Mouse (Mus musculus) heart, embryonic 12.5 days (tissue): ENCODE measurements around the gene Enoph1. TPM values are rescaled to one million over a fixed set of nuclear protein-coding genes. Genes with fewer than 3 reads are reported as not detected.
A peak's percentile ranks its signal among the peaks of the same experiment; 100 is the strongest.

ENCODE experiments used
- ATAC-seq: fragments of 200-750 bp; cut with Nextera tagmentation; 2 replicates; pipeline ENCODE4 v1.8.0; 2017; ENCODE audit warnings: moderate TSS enrichment, moderate library complexity; ENCODE audit not compliant: insufficient number of reproducible peaks, low FRiP score
- H3K27ac ChIP-seq: fragments of 300-500 bp; sonication (generic); 2 replicates; pipeline ENCODE4 v1.5.1; 2016; ENCODE audit warnings: mild to moderate bottlenecking, moderate library complexity; ENCODE audit not compliant: poor library complexity, severe bottlenecking
- H3K27me3 ChIP-seq: fragments of 300-500 bp; sonication (generic); replicated peaks from 2 replicates; pipeline ENCODE4 v1.6.1; 2016; ENCODE audit warnings: mild to moderate bottlenecking, moderate library complexity
- H3K36me3 ChIP-seq: fragments of 300-500 bp; sonication (generic); 2 replicates; pipeline ENCODE4 v1.6.1; 2016; ENCODE audit warnings: mild to moderate bottlenecking, moderate library complexity
- H3K4me1 ChIP-seq: fragments of 300-500 bp; sonication (generic); replicated peaks from 2 replicates; pipeline ENCODE4 v1.6.1; 2016; ENCODE audit warnings: mild to moderate bottlenecking
- H3K4me2 ChIP-seq: fragments of 300-500 bp; sonication (generic); 2 replicates; pipeline ENCODE4 v1.6.1; 2016; ENCODE audit warnings: mild to moderate bottlenecking, moderate library complexity
- H3K4me3 ChIP-seq: fragments of 300-500 bp; sonication (generic); 2 replicates; pipeline ENCODE4 v1.5.1; 2016; ENCODE audit warnings: mild to moderate bottlenecking
- H3K9ac ChIP-seq: fragments of 300-500 bp; sonication (generic); 2 replicates; pipeline ENCODE4 v1.6.1; 2016; ENCODE audit warnings: mild to moderate bottlenecking, moderate library complexity
- H3K9me3 ChIP-seq: fragments of 300-500 bp; sonication (generic); replicated peaks from 2 replicates; pipeline ENCODE4 v1.6.1; 2016; ENCODE audit warnings: mild to moderate bottlenecking, moderate library complexity
- WGBS: fragments of 180-500 bp; shearing (Covaris S2); methylation state at CpG from one replicate; pipeline ENCODE4 v1.1.7; 2016; 5-methylcytosine and 5-hydroxymethylcytosine counted together
- polyA plus RNA-seq: library from polyadenylated mRNA; unstranded; fragments of >200 nt; fragmentation: Nextera tagmentation; extraction: Ambion mirVana; gene quantifications from 2 replicates; pipeline ENCODE4 v1.2.1, GENCODE M21; 2016

Gene Enoph1
- polyA plus RNA-seq, 1 experiment from 2014 or later: 26.0 TPM

DNA sequence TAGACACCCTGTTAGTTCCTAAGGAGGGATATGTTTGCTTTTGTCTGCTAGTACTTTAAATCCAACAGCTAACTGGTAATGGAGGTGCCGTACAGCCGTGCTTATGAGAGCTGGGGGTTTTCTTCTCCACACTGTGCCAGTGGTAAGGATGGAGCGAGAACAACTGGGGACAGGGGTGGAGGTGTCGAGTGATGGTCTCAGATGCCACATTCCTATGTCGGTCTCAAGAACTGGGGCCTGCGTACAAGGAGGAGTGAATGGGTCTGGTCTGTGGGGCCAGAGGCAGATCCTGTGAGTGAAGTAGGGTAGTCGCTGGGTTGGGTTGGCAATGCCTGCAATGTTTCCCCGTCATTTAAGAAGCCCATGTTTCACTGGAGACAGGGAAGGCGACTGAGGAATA is 27.2 kb upstream of the Enoph1 start:
- peak; percentile 59; the same call in 1 of the 2 replicates for ATAC-seq
- Histone ChIP-seq H3K9me3 (no peaks in the 10 kb centered on the region), H3K4me1 (peaks cover 12% of the 10 kb centered on the region), H3K4me2 (peak overlapping the region; percentile 35; the same call in 1 of the 2 replicates), H3K36me3 (no peaks in the 10 kb centered on the region), H3K27me3 (no peaks in the 10 kb centered on the region), H3K9ac (no peak overlapping the region), H3K27ac (peak overlapping the region; percentile 67), H3K4me3 (no peak overlapping the region)
- WGBS: 40% methylated on average over 9 of the region's 9 CpGs

DNA sequence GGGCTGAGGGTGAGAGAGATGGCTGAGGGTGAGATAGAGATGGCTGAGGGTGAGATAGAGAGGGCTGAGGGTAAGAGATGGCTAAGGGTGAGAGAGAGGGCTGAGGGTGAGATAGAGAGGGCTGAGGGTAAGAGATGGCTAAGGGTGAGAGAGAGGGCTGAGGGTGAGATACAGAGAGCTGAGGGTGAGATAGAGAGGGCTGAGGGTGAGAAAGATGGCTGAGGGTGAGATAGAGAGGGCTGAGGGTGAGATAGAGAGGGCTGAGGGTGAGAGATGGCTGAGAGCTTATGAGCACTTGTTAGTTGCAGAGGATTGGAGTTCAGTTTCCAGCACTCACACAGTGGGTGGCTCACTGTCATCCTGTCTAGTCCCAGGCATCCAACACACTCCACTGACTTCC is 19.7 kb upstream of the Enoph1 start:
- H3K4me2 ChIP-seq: no peak overlapping the region
- H3K9ac ChIP-seq: no peak overlapping the region
- H3K27ac ChIP-seq: no peak overlapping the region
- no peaks in the 10 kb centered on the region for H3K27me3 ChIP-seq
- H3K9me3 ChIP-seq: peaks cover 5% of the 10 kb centered on the region; the same call in 1 of the 2 replicates
- H3K4me1 ChIP-seq: no peaks in the 10 kb centered on the region
- no peak for ATAC-seq
- no peaks in the 10 kb centered on the region for H3K36me3 ChIP-seq
- H3K4me3 ChIP-seq: no peak overlapping the region

DNA sequence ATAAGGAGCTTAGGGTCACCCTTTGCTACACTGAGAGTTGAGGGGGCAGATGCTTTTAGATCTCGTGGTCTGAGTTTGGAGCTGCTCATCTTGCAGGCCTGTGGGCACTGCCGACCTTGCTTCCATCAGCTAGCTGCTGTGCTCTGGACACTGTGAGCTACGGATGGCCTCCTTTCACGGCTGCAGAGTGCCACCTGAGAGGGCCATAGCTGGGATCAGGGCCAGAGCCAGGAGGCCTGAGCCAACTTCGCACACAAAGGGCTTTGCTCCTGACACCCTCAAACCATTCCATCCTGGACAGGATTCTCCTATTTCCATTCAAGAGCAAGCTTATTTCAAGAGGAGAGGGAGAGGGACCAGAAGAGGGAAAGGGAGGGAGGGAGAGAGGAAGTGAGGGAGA is 15.4 kb upstream of the Enoph1 start:
- H3K36me3 ChIP-seq: no peaks in the 10 kb centered on the region
- H3K9me3 ChIP-seq: peaks cover 5% of the 10 kb centered on the region; the same call in 1 of the 2 replicates
- H3K4me1 ChIP-seq: no peaks in the 10 kb centered on the region
- H3K4me2 ChIP-seq: no peak overlapping the region
- H3K27me3 ChIP-seq: no peaks in the 10 kb centered on the region
- H3K27ac ChIP-seq: no peak overlapping the region
- H3K4me3 ChIP-seq: no peak overlapping the region
- 69% methylated on average over 5 of the region's 5 CpGs for WGBS
- H3K9ac ChIP-seq: no peak overlapping the region
- ATAC-seq: no peak

DNA sequence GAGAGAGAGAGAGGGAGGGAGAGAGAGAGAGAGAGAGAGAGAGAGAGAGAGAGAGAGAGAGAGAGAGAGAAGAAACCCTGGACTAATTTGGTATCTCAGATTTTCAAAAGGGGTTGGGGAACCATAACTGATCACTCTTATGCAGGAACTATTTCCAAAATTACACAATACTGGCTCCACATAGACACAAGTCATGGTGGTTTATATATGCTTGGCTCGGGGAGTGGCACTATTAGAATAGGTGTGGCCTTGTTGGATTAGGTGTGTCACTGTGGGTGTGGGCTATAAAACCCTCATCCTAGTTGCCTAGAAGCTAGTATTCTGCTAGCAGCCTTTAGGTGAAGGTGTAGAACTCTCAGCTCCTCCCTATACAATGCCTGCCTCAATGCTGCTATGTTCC is 14.9 kb upstream of the Enoph1 start:
- Histone ChIP-seq H3K4me1 (peaks cover 1% of the 10 kb centered on the region), H3K4me3 (no peak overlapping the region), H3K4me2 (no peak overlapping the region), H3K9me3 (peaks cover 5% of the 10 kb centered on the region; the same call in 1 of the 2 replicates), H3K36me3 (no peaks in the 10 kb centered on the region), H3K27me3 (no peaks in the 10 kb centered on the region), H3K9ac (no peak overlapping the region), H3K27ac (no peak overlapping the region)
- no peak for ATAC-seq
- WGBS: 72% methylated on average over 1 of the region's 1 CpGs

DNA sequence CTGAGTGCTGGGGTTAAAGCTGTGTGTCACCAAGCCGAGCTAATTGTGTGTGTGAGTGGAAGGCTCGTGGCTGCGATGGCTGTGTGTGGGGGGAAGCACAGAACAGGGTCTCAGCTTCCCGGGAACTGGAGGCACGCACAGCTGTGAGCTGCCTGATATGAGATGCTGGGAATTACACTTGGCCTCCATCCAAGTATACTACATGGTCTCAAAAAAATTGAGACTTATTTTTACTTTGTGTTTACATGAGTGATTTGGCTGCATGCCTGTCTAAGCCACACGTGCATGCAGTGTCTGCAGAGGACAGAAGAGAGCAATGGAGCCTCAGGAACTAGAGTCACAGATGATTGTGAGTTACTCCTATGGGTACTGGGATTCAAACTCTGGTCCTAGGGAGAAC is 9.7 kb upstream of the Enoph1 start:
- Histone ChIP-seq H3K4me2 (peak overlapping the region; percentile 28; the same call in 1 of the 2 replicates), H3K27me3 (no peaks in the 10 kb centered on the region), H3K4me1 (peaks cover 32% of the 10 kb centered on the region), H3K9ac (no peak overlapping the region), H3K27ac (peak overlapping the region; percentile 62; the same call in 1 of the 2 replicates), H3K4me3 (no peak overlapping the region), H3K9me3 (no peaks in the 10 kb centered on the region), H3K36me3 (peaks cover 35% of the 10 kb centered on the region)
- WGBS: 8% methylated on average over 6 of the region's 6 CpGs
- ATAC-seq: peak; percentile 75

DNA sequence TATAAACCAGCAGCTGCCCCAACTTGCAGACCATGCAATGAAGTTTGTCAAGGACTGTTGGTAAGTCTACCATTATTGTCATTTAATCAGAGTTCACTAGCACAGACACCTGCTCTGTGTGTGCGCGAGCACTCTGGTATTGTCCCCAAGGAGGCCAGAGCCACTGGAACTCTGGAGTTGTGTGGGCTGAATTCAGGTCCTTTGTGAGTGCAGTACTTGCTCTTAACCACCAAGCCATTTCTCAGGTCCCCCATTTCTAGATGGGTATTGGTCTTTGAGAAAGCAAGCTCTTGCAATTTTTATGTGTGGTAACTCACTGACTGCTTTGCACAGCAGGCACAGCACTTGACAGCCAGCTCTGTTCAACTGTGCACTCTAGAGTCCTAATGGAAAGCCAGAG is 7.7 kb upstream of the Enoph1 start:
- 71% methylated on average over 2 of the region's 2 CpGs for WGBS
- peaks cover 50% of the 10 kb centered on the region for H3K36me3 ChIP-seq

DNA sequence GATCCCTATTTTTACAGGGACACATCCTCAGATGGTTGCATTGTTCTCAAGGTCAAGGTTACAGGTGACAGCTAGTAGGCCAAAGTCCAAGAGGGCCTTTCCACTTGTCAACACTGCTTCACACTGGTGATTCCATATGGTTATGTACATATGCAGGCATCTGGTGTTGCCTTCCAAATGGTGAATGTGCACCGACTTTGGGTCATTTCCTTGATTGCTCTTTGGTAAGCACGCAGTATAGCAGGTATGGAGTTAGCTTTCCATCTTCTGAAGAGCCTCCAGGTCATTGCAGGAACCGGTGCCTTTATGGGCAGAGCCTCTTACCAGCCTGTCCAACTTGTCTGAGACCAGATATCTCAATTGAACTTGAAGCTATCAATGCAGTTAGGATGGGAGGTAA is 7.1 kb upstream of the Enoph1 start:
- Histone ChIP-seq H3K36me3 (peaks cover 55% of the 10 kb centered on the region), H3K9ac (no peak overlapping the region), H3K4me1 (peaks cover 44% of the 10 kb centered on the region), H3K4me2 (no peak overlapping the region), H3K4me3 (no peak overlapping the region), H3K9me3 (no peaks in the 10 kb centered on the region), H3K27ac (no peak overlapping the region), H3K27me3 (no peaks in the 10 kb centered on the region)
- no peak for ATAC-seq
- 77% methylated on average over 3 of the region's 3 CpGs for WGBS

More for the DNA sequence above, 7.7 kb upstream of the Enoph1 start:
- no peaks in the 10 kb centered on the region for H3K9me3 ChIP-seq
- H3K27ac ChIP-seq: no peak overlapping the region
- H3K9ac ChIP-seq: no peak overlapping the region
- H3K4me1 ChIP-seq: peaks cover 39% of the 10 kb centered on the region
- no peaks in the 10 kb centered on the region for H3K27me3 ChIP-seq
- H3K4me3 ChIP-seq: no peak overlapping the region
- no peak for ATAC-seq
- no peak overlapping the region for H3K4me2 ChIP-seq

DNA sequence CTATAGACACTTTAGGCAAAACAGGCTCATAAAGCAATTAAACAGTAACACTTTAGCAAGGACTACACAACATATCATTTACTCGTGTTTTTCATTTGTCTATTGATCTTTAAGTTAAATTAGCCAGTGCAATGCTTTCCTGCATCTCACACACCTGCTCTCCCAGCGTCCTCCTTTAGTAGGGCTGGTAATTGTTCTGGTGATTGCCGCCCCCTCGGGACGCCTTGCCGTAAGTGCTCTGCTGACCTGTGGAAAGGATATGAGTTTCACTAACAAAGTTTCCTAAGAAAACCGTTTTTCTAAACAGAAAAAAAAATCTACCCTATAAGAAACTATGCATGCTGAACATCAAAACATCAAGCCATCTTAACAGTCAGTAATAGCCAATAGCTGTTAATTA is 3.8 kb upstream of the Enoph1 start:
- Histone ChIP-seq H3K9ac (no peak overlapping the region), H3K27me3 (no peaks in the 10 kb centered on the region), H3K4me3 (no peak overlapping the region), H3K4me2 (peak overlapping the region; percentile 42; the same call in 1 of the 2 replicates), H3K27ac (no peak overlapping the region), H3K4me1 (peaks cover 38% of the 10 kb centered on the region), H3K36me3 (peaks cover 56% of the 10 kb centered on the region), H3K9me3 (no peaks in the 10 kb centered on the region)
- WGBS: 66% methylated on average over 7 of the region's 7 CpGs
- ATAC-seq: no peak

DNA sequence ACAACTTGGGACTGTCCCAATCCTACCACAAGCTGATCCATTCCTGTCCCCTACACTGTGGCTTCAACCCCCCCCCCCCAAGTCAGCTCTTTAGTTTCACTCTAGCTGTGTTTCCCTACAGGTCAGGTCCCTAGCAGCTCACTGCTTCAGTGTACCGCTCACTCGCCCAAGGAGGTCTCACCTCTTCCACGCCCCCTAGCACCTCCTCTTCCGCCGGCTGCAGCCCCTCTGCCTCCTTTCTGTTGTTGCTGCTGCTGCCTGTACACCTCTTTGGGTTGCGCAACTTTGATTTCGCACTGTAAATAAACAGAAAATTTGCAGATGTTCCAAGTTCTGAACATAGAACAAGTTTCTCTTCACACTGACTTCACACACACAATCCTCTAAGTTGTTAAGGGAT is 3.1 kb upstream of the Enoph1 start:
- peaks cover 38% of the 10 kb centered on the region for H3K4me1 ChIP-seq
- peak overlapping the region; percentile 96 for H3K4me3 ChIP-seq
- H3K27ac ChIP-seq: no peak overlapping the region
- H3K4me2 ChIP-seq: peak overlapping the region; percentile 70
- H3K9ac ChIP-seq: peak overlapping the region; percentile 57
- H3K9me3 ChIP-seq: no peaks in the 10 kb centered on the region
- peaks cover 53% of the 10 kb centered on the region for H3K36me3 ChIP-seq
- 22% methylated on average over 7 of the region's 7 CpGs for WGBS
- no peaks in the 10 kb centered on the region for H3K27me3 ChIP-seq
- ATAC-seq: no peak

DNA sequence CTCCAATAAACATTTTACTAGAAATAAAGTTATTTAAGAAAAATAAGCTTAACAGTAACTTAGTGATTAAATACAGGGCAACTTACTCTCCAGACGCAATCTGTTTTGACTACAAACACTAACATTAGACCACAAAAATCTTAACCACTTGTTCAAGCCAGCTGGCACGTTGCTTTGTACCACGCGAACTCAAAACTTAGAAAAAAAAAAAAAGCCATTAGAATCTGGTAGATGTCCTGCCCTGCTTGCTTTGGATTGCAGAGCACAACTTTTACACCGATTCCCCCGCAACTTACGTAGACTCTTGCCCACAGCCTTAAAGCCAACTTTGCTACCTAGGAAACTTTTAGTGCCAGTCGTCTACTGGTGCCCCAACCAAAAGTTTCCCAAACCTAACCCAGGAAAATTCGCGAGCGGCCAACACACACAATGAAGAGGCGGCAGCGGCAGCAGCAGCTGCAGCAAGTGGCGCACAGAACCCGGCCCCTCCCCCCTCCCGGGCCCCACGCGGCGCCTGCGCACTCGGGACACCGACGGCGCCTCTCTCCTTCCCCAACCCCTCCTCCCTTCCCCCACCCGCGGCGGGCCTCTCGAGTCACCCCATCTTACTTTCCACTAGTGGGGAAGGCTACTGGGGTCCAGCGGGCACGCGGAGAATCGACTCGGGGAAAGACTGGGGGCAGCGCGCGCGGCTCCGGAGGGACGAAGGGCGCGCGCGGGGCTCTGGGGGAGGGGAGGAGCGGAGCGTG is 1.6 kb upstream of the Enoph1 start:
- Histone ChIP-seq H3K4me2 (peak overlapping the region; percentile 95), H3K4me3 (peak overlapping the region; percentile 96), H3K9ac (peak overlapping the region; percentile 100), H3K36me3 (peaks cover 41% of the 10 kb centered on the region), H3K27me3 (no peaks in the 10 kb centered on the region), H3K9me3 (no peaks in the 10 kb centered on the region), H3K27ac (peak overlapping the region; percentile 98), H3K4me1 (peaks cover 32% of the 10 kb centered on the region)
- under 1% methylated on average over 36 of the region's 45 CpGs for WGBS
- peak; percentile 58 for ATAC-seq

DNA sequence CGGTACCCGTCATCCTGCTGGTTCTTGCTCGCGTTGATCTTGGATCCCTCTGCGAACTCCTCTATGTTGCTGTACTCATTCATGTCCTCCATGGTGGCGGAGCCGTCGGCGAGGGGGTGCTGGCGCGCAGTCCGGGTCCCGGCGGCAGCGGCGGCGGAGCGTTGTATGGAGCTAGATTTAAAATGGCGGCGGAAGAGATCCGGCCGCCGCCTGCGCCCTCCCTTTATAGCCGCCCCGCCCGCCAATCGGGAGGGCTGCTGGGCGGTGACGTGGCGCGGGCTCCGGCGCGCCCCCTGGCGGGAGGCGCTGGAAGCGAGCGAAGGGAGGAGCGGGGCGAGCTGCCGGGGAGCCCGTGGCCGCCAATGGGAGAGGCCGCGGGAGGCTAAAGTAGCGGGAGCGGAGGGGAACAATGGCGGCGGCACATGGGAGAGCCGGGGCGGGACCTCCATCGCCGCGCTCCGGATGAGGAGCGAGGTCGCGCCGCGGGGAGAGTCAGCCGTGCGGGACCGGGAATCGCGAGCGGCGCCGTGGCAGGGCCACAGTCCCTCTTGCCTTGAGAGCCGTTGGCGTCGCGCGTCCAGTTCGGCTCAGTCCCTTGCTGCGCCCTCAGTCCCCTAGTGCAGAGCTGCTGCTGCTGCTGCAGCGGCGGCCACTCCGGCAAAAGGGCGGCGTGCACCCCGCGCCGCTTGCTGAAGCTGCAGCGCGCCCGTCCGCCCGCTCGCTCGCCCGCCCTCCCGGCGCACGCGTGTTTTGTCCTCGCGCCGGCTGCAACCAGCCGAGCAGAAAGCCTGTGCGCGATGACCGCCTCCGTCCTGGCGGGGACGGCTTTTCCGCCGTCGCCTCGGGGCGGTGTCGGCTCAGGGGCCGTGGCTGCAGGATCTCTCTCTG is 827 bp upstream of the Enoph1 start:
- Histone ChIP-seq H3K4me1 (peaks cover 33% of the 10 kb centered on the region), H3K4me3 (peak overlapping the region; percentile 96), H3K4me2 (peak overlapping the region; percentile 95), H3K27me3 (no peaks in the 10 kb centered on the region), H3K27ac (peak overlapping the region; percentile 98), H3K9me3 (no peaks in the 10 kb centered on the region), H3K36me3 (peaks cover 34% of the 10 kb centered on the region), H3K9ac (peak overlapping the region; percentile 100)
- WGBS: under 1% methylated on average over 109 of the region's 113 CpGs
- peak; percentile 84 for ATAC-seq
